Mouse (Mus musculus) CD4-positive, CD25-positive, alpha-beta regulatory T cell, adult 2 months (primary cell): ENCODE data around the gene Lpar5.

Experiments used
- DNase-seq: peaks from one replicate; pipeline ENCODE4 v3.0.0-alpha.2; 2012; ENCODE audit warnings: low read depth, low spot score

Lpar5 gene

GRCm38 (mm10) chr6:125119387-125119786 is 51.7 kb downstream of the Lpar5 start:
- DNase-seq = no peak

DNA sequence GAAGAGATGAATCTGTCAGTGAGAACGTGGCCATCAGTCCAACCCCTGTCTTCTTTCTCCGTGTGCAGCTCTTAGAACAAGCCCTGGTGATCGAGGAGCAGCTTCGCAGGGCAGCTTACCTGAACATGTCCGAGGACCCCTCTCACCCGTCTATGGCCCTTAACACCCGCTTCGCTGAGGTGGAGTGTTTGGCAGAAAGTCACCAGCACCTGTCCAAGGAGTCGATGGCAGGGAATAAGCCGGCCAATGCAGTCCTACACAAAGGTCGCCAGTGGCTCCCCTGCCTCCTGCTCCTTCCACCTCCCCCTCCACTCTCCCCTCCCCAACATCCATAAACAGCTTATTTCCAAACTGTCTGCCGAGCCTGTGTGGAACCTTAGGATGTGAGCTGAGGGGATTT is 61.0 kb downstream of the Lpar5 start:
- DNase-seq = no peak

GRCm38 (mm10) chr6:125129710-125130402 is 62.1 kb downstream of the Lpar5 start:
- DNase-seq = peak; percentile 21

GRCm38 (mm10) chr6:125131302-125132156 is 63.8 kb downstream of the Lpar5 start, which contains the start of gene Nop2:
Nop2 (plus strand) TSS chr6:125131909.
- DNase-seq = peak; percentile 97
